ENCODE assay signal across 15 mouse cellular contexts in genomic region chr11:61352138-61352651, GRCm38 (mm10). TPM values are rescaled to one million over a fixed set of nuclear protein-coding genes. Genes with fewer than 3 reads are reported as not detected.
DNase-seq lines count a peak whose midpoint lies in the region; ATAC-seq and TF ChIP-seq lines count a peak whose summit lies in the region.
"Had no signal": no experiment of that assay in that cellular context is flagged by ENCODE, and none has a peak within 500 bp of the region (broad histone marks: within the 10 kb centered on the region; RNA-seq: fewer than 3 reads in every experiment).

No protein-coding gene starts in this region.

- WGBS in heart, adult 2 months: 51% methylated on average over 9 of the region's 9 CpGs
- WGBS in lung, embryonic 16.5 days: 59% methylated on average over 9 of the region's 9 CpGs
- 50% methylated on average over 9 of the region's 9 CpGs for WGBS in stomach, embryonic 16.5 days
- 49% methylated on average over 9 of the region's 9 CpGs for WGBS in midbrain, embryonic 13.5 days

- no peak for DNase-seq in heart, adult 2 months
- no peak for DNase-seq in heart, postnatal 25 days (ENCODE audit: low spot score)
- no peak for DNase-seq in lung, postnatal 36 days
- peak; percentile 38 for DNase-seq in NIH3T3 (ENCODE audit: low read depth)
- DNase-seq: gastrocnemius, postnatal 14 days; right cerebral cortex, adult 18-20 months; thymus, adult 18-20 months had no signal

- no peaks in the 10 kb centered on the region for H3K27me3 ChIP-seq in heart, adult 2 months (ENCODE audit: control insufficient read depth, insufficient read depth, low read length)
- peaks cover 8% of the 10 kb centered on the region; the same call in 1 of the 2 replicates for H3K27me3 ChIP-seq in lung, embryonic 16.5 days (ENCODE audit: control insufficient read depth, insufficient read depth, low read depth, low read length)
- no peaks in the 10 kb centered on the region for H3K27me3 ChIP-seq in stomach, embryonic 16.5 days (ENCODE audit: control insufficient read depth, insufficient read depth, low read length)
- H3K27me3 ChIP-seq in midbrain, embryonic 13.5 days: 0 out of 2 replicates have a peak, but pooled peaks cover 8% of the 10 kb centered on the region

- H3K79me2 ChIP-seq in heart, adult 2 months (replicated peaks; ENCODE audit: control insufficient read depth, insufficient read depth, low read length): no peaks in the 10 kb centered on the region

- no peaks in the 10 kb centered on the region for H3K36me3 ChIP-seq in heart, adult 2 months (ENCODE audit: control insufficient read depth, insufficient read depth, low read length)
- H3K36me3 ChIP-seq in lung, embryonic 16.5 days (ENCODE audit: control insufficient read depth, insufficient read depth, low read length): no peaks in the 10 kb centered on the region
- H3K36me3 ChIP-seq in stomach, embryonic 16.5 days (ENCODE audit: control insufficient read depth, insufficient read depth, low read length): no peaks in the 10 kb centered on the region
- H3K36me3 ChIP-seq in midbrain, embryonic 13.5 days: no peaks in the 10 kb centered on the region
- H3K36me3 ChIP-seq: liver, embryonic 15.5 days had no signal

- no peaks in the 10 kb centered on the region for H3K4me1 ChIP-seq in heart, adult 2 months (ENCODE audit: control insufficient read depth, insufficient read depth, low read length)
- peaks cover 8% of the 10 kb centered on the region; the same call in 1 of the 2 replicates for H3K4me1 ChIP-seq in lung, embryonic 16.5 days (replicated peaks; ENCODE audit: control insufficient read depth, insufficient read depth, low read length)
- no peaks in the 10 kb centered on the region for H3K4me1 ChIP-seq in stomach, embryonic 16.5 days (ENCODE audit: control insufficient read depth, insufficient read depth, low read length)
- H3K4me1 ChIP-seq in midbrain, embryonic 13.5 days (replicated peaks): no peaks in the 10 kb centered on the region

- ATAC-seq in lung, embryonic 16.5 days (ENCODE audit: low read depth): peak; percentile 64; the same call in 1 of the 2 replicates
- ATAC-seq in stomach, embryonic 16.5 days (ENCODE audit: insufficient read depth, low FRiP score): peak; percentile 32; the same call in 1 of the 2 replicates
- ATAC-seq in midbrain, embryonic 13.5 days: no peak
- ATAC-seq: hindbrain, embryonic 16.5 days; Patski had no signal

- TF ChIP-seq POLR2A in heart, adult 2 months (IDR thresholded peaks at IDR 0.05; ENCODE audit: insufficient read depth, low read depth, low read length): no peak

- H3K9me3 ChIP-seq in lung, embryonic 16.5 days (ENCODE audit: control insufficient read depth, low read length): no peaks in the 10 kb centered on the region
- H3K9me3 ChIP-seq in stomach, embryonic 16.5 days (replicated peaks; ENCODE audit: control insufficient read depth, low read length): no peaks in the 10 kb centered on the region
- no peaks in the 10 kb centered on the region for H3K9me3 ChIP-seq in midbrain, embryonic 13.5 days
- H3K9me3 ChIP-seq: liver, embryonic 15.5 days had no signal

- intact Hi-C loops in heart, adult 2 months (cut with DNase I): no loop called here
- intact Hi-C loops in heart, postnatal 25 days (cut with DNase I): no loop called here

- no peak overlapping the region for H3K4me3 ChIP-seq in heart, adult 2 months
- H3K4me3 ChIP-seq in lung, embryonic 16.5 days (ENCODE audit: low read length): no peak overlapping the region
- H3K4me3 ChIP-seq in stomach, embryonic 16.5 days (replicated peaks; ENCODE audit: low read length): no peak overlapping the region
- H3K4me3 ChIP-seq in midbrain, embryonic 13.5 days (replicated peaks): no peak overlapping the region
- H3K4me3 ChIP-seq: liver, embryonic 15.5 days; myocyte had no signal

- no peak overlapping the region for H3K27ac ChIP-seq in heart, adult 2 months
- no peak overlapping the region for H3K27ac ChIP-seq in lung, embryonic 16.5 days (ENCODE audit: low read length)
- H3K27ac ChIP-seq in stomach, embryonic 16.5 days (ENCODE audit: low read length): no peak overlapping the region
- H3K27ac ChIP-seq in midbrain, embryonic 13.5 days: no peak overlapping the region
- H3K27ac ChIP-seq: liver, embryonic 15.5 days had no signal

- no peak for TF ChIP-seq EP300 in heart, adult 2 months (IDR thresholded peaks at IDR 0.05; ENCODE audit: insufficient read depth, low read depth, low read length)

- H3K4me2 ChIP-seq in lung, embryonic 16.5 days (ENCODE audit: low read depth, low read length): no peak overlapping the region
- no peak overlapping the region for H3K4me2 ChIP-seq in stomach, embryonic 16.5 days (ENCODE audit: low read depth, low read length)
- no peak overlapping the region for H3K4me2 ChIP-seq in midbrain, embryonic 13.5 days (replicated peaks)
- H3K4me2 ChIP-seq: liver, embryonic 15.5 days had no signal

- peak; percentile 42 for TF ChIP-seq CTCF in heart, adult 2 months (IDR thresholded peaks at IDR 0.05)

- no peak overlapping the region for H3K9ac ChIP-seq in heart, adult 2 months (ENCODE audit: low read depth, low read length)
- H3K9ac ChIP-seq in lung, embryonic 16.5 days (ENCODE audit: low read length): no peak overlapping the region
- no peak overlapping the region for H3K9ac ChIP-seq in stomach, embryonic 16.5 days (ENCODE audit: low read length)
- no peak overlapping the region for H3K9ac ChIP-seq in midbrain, embryonic 13.5 days (replicated peaks)
- H3K9ac ChIP-seq: liver, embryonic 15.5 days had no signal

RNA-seq across cellular contexts. Expression of gene Slc47a2, which starts 9.5 kb away (rescaled TPM):
- not detected for total RNA-seq in heart, adult 2 months (2021)
- 0.04 and 0.12 TPM in 2 replicates for polyA plus RNA-seq in heart, adult 2 months (2012; rRNA removed)
- total RNA-seq in heart, postnatal 25 days (2021): not detected
- 0.26 and 0.69 TPM in 2 replicates for polyA plus RNA-seq in lung, embryonic 16.5 days (2015; fragmentation: Nextera tagmentation; extraction: Ambion mirVana)
- polyA plus RNA-seq in stomach, embryonic 16.5 days (2015; fragmentation: Nextera tagmentation; extraction: Ambion mirVana): 0.09 TPM in 1 of 2 replicates, not detected in the other
- polyA plus RNA-seq in midbrain, embryonic 13.5 days (2015; fragmentation: Nextera tagmentation; extraction: Ambion mirVana): not detected in 2 replicates
- total RNA-seq: gastrocnemius, postnatal 14 days; layer of hippocampus, postnatal 25 days had no signal
- polyA plus RNA-seq: Patski had no signal

RNA-seq across cellular contexts. Expression of gene Slc47a1, which starts 25.9 kb away (rescaled TPM):
- total RNA-seq in heart, adult 2 months (2021): 10 to 100 TPM; 27.7 to 32.0 TPM
- polyA plus RNA-seq in heart, adult 2 months (2012; rRNA removed): 51.1 and 92.7 TPM in 2 replicates
- total RNA-seq in heart, postnatal 25 days (2021): 10 to 100 TPM; 29.3 to 30.4 TPM
- 3.6 and 4.5 TPM in 2 replicates for polyA plus RNA-seq in lung, embryonic 16.5 days (2015; fragmentation: Nextera tagmentation; extraction: Ambion mirVana)
- polyA plus RNA-seq in stomach, embryonic 16.5 days (2015; fragmentation: Nextera tagmentation; extraction: Ambion mirVana): 2.2 and 3.8 TPM in 2 replicates
- polyA plus RNA-seq in midbrain, embryonic 13.5 days (2015; fragmentation: Nextera tagmentation; extraction: Ambion mirVana): 0.08 TPM in 1 of 2 replicates, not detected in the other
